Mouse (Mus musculus) heart, postnatal 25 days (tissue): ENCODE data around the gene Gapvd1. TPM values are rescaled to one million over a fixed set of nuclear protein-coding genes. Genes with fewer than 3 reads are reported as not detected.
A peak's percentile ranks its signal among the peaks of the same experiment; 100 is the strongest.
"Not testable (repeated sequence)": the region's sequence is repeated elsewhere in the genome, so short reads cannot be mapped to it uniquely, and the experiment has no call there.

Source experiments
- DNase-seq: peaks from one replicate; pipeline ENCODE4 v3.0.0; 2022; ENCODE audit warnings: low spot score
- intact Hi-C: fragments of 180-260 bp; cut with DNase I; formaldehyde crosslinking; loops from one replicate; pipeline ENCODE4 v1.15.1; 2025
- total RNA-seq, 2 experiments: library from RNA; stranded (reverse); gene quantifications; 2 replicates each; pipeline ENCODE4 v1.2.3; 2021

Gene Gapvd1
- 10 to 100 TPM; 35.6 to 38.0 TPM for total RNA-seq

- no peak for DNase-seq
- intact Hi-C loops, result loop anchor here (2.0 kb wide), 1 partner anchor 18 kb away; no protein-coding TSS in a partner anchor
Observed at GRCm38 (mm10) chr2:34754551-34755358, at the start of gene Gapvd1. Gene Gapvd1, minus strand, starts transcription at chr2:34755232.

- intact Hi-C loops, result no loop called here
- DNase-seq, result no peak
Observed at GRCm38 (mm10) chr2:34804815-34805214, 49.8 kb upstream of the Gapvd1 start.

- intact Hi-C loops, result no loop called here
- no peak for DNase-seq
Observed at GRCm38 (mm10) chr2:34804172-34804571, 49.1 kb upstream of the Gapvd1 start.

GRCm38 (mm10) chr2:34803746-34804145, 48.7 kb upstream of the Gapvd1 start:
- no peak for DNase-seq
- intact Hi-C loops, result no loop called here

DNA sequence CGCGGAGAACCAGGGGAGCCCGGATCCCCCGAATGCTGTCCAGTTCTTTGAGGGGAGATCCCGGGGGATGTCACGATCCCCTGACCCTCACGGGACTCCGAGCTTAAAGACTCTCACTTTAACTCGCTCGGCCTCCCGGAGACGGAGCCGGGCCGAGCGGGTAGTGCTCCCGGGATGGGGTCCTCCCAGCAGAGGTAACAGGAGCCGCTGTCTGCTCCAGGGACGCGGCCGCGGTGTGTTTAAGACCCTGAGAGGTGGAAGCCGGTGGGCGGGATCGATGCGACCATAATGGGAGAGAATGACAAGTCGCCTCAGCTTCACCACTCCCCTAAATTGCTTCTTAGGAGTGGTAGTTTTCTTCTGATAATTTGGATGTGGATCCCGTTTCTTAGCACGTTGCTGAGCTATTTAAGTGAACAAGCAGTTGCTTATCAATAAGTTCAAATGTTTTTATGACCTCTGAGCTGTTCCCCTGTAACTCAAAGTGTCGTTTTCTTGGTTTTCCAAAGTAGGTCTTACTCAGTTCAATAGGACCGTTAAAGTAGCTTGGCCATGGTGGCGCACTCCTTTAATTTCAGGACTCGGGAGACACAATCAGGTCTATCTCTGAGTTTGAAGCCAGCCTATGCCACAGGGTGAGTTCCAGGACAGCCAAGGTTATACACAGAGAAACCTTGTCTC, 47.7 kb upstream of the Gapvd1 start:
- intact Hi-C loops, DNase-seq: not testable (repeated sequence)

GRCm38 (mm10) chr2:34801516-34802482, 46.8 kb upstream of the Gapvd1 start:
- DNase-seq, result peak; percentile 96
- intact Hi-C loops, result no loop called here

- intact Hi-C loops, result no loop called here
- no peak for DNase-seq
Observed at GRCm38 (mm10) chr2:34800371-34800770, 45.3 kb upstream of the Gapvd1 start.

- peak; percentile 84 for DNase-seq
- intact Hi-C loops, result no loop called here
Observed at GRCm38 (mm10) chr2:34799357-34800256, 44.6 kb upstream of the Gapvd1 start, which contains the start of gene Rabepk. Gene Rabepk, minus strand, starts transcription at chr2:34799912.

DNA sequence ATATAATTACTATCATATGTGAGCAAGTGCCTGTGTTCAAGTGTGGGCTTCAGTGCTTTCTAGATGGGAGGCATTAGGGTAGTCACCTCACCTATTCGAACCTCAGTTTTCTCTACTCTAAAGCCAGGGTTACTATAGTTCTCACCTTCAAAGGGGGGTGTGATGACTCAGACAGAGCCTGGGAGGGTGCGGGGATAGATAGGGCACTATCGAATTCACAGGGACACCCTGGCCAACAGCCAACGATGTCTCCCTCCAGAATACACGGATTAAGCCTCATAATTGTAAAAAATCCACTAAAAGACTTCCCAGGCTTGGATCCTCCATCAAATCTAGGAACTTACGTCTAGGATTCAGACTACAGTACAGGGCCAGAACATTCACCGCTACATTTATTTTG, 40.4 kb upstream of the Gapvd1 start:
- intact Hi-C loops, result no loop called here

DNA sequence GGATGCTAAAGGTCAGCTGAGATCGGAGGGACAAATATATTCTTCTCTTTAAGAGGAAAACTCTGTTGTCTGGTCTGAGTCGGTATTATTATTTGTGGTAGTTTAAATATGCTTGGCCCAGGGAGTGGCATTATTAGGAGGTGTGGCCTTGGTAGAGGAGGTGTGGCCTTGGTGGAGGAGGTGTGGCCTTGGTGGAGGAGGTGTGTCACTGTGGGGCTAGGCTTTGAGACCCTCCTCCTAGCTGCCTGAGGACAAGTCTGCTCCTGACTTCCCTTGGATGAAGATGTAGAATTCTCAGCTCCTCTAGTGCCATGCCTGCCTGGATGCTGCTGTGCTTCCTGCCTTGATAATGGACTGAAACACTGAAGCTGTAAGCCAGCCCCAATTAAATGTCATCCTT, 39.5 kb upstream of the Gapvd1 start:
- intact Hi-C loops, result no loop called here
- no peak for DNase-seq

More for the DNA sequence above, 40.4 kb upstream of the Gapvd1 start:
- no peak for DNase-seq

DNA sequence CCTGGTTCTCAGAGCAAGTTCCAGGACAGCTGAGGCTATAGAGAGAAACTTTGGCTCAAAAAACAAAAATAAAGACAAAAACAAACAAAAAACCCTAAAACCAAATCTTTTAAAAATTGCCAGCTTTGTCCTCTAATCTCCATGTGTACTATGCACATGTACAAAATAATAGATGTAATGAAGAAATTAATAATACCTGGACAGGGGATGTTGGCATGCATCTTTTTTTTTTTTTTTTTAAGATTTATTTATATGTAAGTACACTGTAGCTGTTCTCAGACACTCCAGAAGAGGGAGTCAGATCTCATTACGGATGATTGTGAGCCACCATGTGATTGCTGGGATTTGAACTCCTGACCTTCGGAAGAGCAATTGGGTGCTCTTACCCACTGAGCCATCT, 37.5 kb upstream of the Gapvd1 start:
- intact Hi-C loops, DNase-seq: not testable (repeated sequence)

DNA sequence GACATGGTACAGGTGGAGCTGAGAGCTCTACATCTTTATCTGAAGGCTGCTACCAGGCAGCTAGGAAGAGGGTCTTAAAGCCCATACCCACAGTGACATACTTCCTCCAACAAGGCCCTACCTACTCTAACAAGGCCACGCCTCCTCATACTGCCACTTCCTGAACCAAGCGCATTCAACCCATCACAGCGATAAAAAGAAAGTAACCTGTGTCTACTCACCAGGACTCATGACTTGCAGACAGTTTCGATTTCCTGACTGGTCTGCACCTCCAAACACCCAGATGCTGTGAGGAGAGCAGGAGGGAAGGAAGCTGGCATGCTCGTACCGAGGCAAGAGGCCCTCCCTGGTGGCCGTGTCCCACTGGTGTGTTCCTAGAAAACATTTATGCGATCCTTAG, 35.2 kb upstream of the Gapvd1 start:
- DNase-seq, result no peak
- intact Hi-C loops, result no loop called here

DNA sequence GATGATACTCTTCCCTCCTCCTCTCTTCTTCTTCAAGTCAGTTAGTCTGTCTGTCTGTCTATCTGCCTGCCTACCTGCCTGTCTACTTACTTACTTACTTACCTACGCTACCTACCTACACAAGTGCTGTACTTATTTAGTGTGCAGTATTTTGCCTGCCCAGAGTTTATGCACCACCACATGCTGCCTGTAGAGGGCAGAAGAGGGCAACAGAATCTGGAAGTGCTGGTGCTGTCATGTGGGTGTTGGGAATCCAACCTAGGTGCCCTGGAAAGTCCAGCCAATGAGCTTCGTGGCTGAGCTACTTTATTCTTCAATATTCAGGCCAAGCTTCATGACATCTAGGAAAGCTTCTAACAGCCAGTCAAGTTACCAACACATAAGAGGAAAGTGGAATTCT, 29.1 kb upstream of the Gapvd1 start:
- intact Hi-C loops, result loop anchor here (1.0 to 5.0 kb wide), 2 partner anchors 113 to 186 kb away; no protein-coding TSS in a partner anchor

GRCm38 (mm10) chr2:34783064-34784020, 28.3 kb upstream of the Gapvd1 start:
- intact Hi-C loops, result loop anchor here (1.0 to 5.0 kb wide), 2 partner anchors 114 to 187 kb away; no protein-coding TSS in a partner anchor

More for the DNA sequence above, 29.1 kb upstream of the Gapvd1 start:
- DNase-seq, result no peak

GRCm38 (mm10) chr2:34777237-34777868, 22.3 kb upstream of the Gapvd1 start:
- DNase-seq, result no peak
- intact Hi-C loops, result loop anchor here (10.0 kb wide), 1 partner anchor 327 kb away; the partner anchor contains the start of genes AI182371 and Cntrl

More at GRCm38 (mm10) chr2:34783064-34784020, 28.3 kb upstream of the Gapvd1 start:
- DNase-seq, result no peak

DNA sequence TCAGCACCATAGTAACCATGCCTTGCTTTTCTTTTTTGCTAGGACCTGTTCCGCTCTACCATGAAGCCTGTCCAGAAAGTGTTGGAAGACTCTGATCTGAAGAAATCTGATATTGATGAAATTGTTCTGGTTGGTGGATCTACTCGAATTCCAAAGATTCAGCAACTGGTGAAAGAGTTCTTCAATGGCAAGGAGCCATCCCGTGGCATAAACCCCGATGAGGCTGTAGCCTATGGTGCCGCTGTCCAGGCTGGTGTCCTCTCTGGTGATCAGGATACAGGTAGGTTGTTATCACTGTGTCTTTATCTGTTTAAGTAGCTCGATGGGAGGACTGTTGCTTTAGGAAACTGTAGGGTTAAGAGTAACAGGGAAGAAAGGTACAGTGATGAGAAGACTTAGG, 19.5 kb upstream of the Gapvd1 start:
- intact Hi-C loops, result loop anchor here (10.0 kb wide), 1 partner anchor 330 kb away; the partner anchor contains the start of genes AI182371 and Cntrl
- no peak for DNase-seq

DNA sequence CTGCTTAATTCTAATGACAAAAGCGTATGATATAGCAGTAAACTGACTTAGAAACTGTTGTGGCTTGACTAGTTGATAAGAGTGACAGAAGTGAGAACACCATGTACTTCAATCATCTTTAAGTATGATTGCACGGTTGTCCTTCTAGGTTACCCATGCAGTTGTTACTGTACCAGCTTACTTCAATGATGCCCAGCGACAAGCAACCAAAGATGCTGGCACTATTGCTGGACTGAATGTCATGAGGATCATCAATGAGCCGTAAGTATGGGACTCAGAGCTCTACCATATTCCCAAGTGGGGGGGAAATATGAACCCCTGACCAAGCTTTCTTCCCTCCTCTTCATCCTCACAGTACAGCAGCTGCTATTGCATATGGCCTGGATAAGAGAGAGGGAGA, 18.6 kb upstream of the Gapvd1 start:
- intact Hi-C loops, result loop anchor here (2.0 to 10.0 kb wide), 2 partner anchors 19 to 331 kb away; partner anchors contain the start of genes AI182371, Cntrl and Gapvd1
- DNase-seq, result no peak
